Mouse (Mus musculus) CH12.LX (cell line): ENCODE results near the gene Atp6v0c.

ENCODE experiments used
- CHD1 ChIP-seq: IDR thresholded peaks from 2 replicates; pipeline ENCODE4 v1.6.1; 2012; ENCODE audit warnings: low read depth, low read length, improper control_type of control experiment, inconsistent platforms
- CHD2 ChIP-seq: IDR thresholded peaks from 2 replicates; pipeline ENCODE4 v1.6.1; 2011; ENCODE audit warnings: low read length, improper control_type of control experiment
- CTCF ChIP-seq, 2 experiments: IDR thresholded peaks in 1 of 2; conservative IDR thresholded peaks in 1 of 2; 2 replicates each; pipeline ENCODE4 v1.5.1; 2011 to 2012; ENCODE audit warnings: low read depth in 2 of 2, low read length in 2 of 2, improper control_type of control experiment in 1 of 2, inconsistent platforms in 1 of 2, mild to moderate bottlenecking in 1 of 2, moderate library complexity in 1 of 2
- ETS1 ChIP-seq: conservative IDR thresholded peaks from 2 replicates; pipeline ENCODE4 v1.6.1; 2012; ENCODE audit warnings: low read depth, mild to moderate bottlenecking, inconsistent platforms, low read length, improper control_type of control experiment, moderate library complexity
- GABPA ChIP-seq: IDR thresholded peaks from 2 replicates; pipeline ENCODE4 v1.6.1; 2012; ENCODE audit warnings: low read depth, low read length, improper control_type of control experiment, inconsistent platforms; ENCODE audit not compliant: insufficient replicate concordance
- MAFK ChIP-seq: IDR thresholded peaks from 2 replicates; pipeline ENCODE4 v1.6.1; 2011; ENCODE audit warnings: low read length, improper control_type of control experiment; ENCODE audit not compliant: insufficient replicate concordance
- MAX ChIP-seq: IDR thresholded peaks from 2 replicates; pipeline ENCODE4 v1.6.1; 2011; ENCODE audit warnings: low read length, improper control_type of control experiment
- MAZ ChIP-seq: IDR thresholded peaks from 2 replicates; pipeline ENCODE4 v1.6.1; 2012; ENCODE audit warnings: low read depth, mild to moderate bottlenecking, inconsistent platforms, low read length, improper control_type of control experiment, moderate library complexity
- MYC ChIP-seq: IDR thresholded peaks from 2 replicates; pipeline ENCODE4 v1.6.1; 2011; ENCODE audit warnings: low read depth, mild to moderate bottlenecking, improper control_type of control experiment, low read length
- POLR2A ChIP-seq: IDR thresholded peaks from 2 replicates; pipeline ENCODE4 v1.6.1; 2011; ENCODE audit warnings: low read depth, mild to moderate bottlenecking, improper control_type of control experiment, low read length
- RAD21 ChIP-seq: IDR thresholded peaks from 2 replicates; pipeline ENCODE4 v1.6.1; 2011; ENCODE audit warnings: low read depth, mild to moderate bottlenecking, low read length, improper control_type of control experiment, moderate library complexity
- USF2 ChIP-seq: conservative IDR thresholded peaks from 2 replicates; pipeline ENCODE4 v1.6.1; 2011; ENCODE audit warnings: low read depth, low read length, improper control_type of control experiment

- TF ChIP-seq CTCF (conservative IDR thresholded peaks at IDR 0.05 in 1 of 2, IDR thresholded peaks at IDR 0.05 in 1 of 2; ENCODE audit: low read depth in 2 of 2, low read length in 2 of 2): no peak
- no peak for TF ChIP-seq USF2
- TF ChIP-seq MAZ: no peak
- TF ChIP-seq CHD2: no peak
- no peak for TF ChIP-seq MAX
- TF ChIP-seq ETS1: no peak
- TF ChIP-seq CHD1: no peak
- TF ChIP-seq MAFK: no peak
- TF ChIP-seq MYC: no peak
- no peak for TF ChIP-seq GABPA
- no peak for TF ChIP-seq RAD21
- TF ChIP-seq POLR2A: no peak
Measured at GRCm38 (mm10) chr17:24209916-24210240, 40.4 kb upstream of the Atp6v0c start.
